Mouse (Mus musculus) C2C12 (cell line): ENCODE results near the gene Midn.

Experiments
- CTCF ChIP-seq: IDR thresholded peaks from one replicate; pipeline ENCODE4 v1.5.1; 2011; ENCODE audit not compliant: control insufficient read depth, insufficient read depth, insufficient read length
- FOSL1 ChIP-seq: IDR thresholded peaks from one replicate; pipeline ENCODE4 v1.8.0; 2011; ENCODE audit warnings: mild to moderate bottlenecking, low read length; ENCODE audit not compliant: poor library complexity, insufficient read depth, severe bottlenecking
- MAX ChIP-seq: IDR thresholded peaks from one replicate; pipeline ENCODE4 v1.6.1; 2011; ENCODE audit warnings: mild to moderate bottlenecking, control low read depth
- MYOD1 ChIP-seq: IDR thresholded peaks from one replicate; pipeline ENCODE4 v1.6.1; 2011; ENCODE audit warnings: low read depth; ENCODE audit not compliant: control insufficient read depth, insufficient read length
- MYOG ChIP-seq: IDR thresholded peaks from one replicate; pipeline ENCODE4 v1.6.1; 2011; ENCODE audit not compliant: control insufficient read depth, insufficient read length; ENCODE audit errors: extremely low read depth
- USF1 ChIP-seq: IDR thresholded peaks from one replicate; pipeline ENCODE4 v1.6.1; 2011; ENCODE audit warnings: low read depth, mild to moderate bottlenecking, control low read depth, moderate library complexity

GRCm38 (mm10) chr10:80186649-80187048 is 38.6 kb downstream of the Midn start:
- TF ChIP-seq MAX, result no peak
- TF ChIP-seq CTCF, result no peak
- TF ChIP-seq USF1, result no peak
- TF ChIP-seq FOSL1, result no peak
- no peak for TF ChIP-seq MYOD1
- no peak for TF ChIP-seq MYOG
